Mouse (Mus musculus): ENCODE measurements around the gene Tex21. TPM values are rescaled to one million over a fixed set of nuclear protein-coding genes. Genes with fewer than 3 reads are reported as not detected.
"Not testable (repeated sequence)": the region's sequence is repeated elsewhere in the genome, so short reads cannot be mapped to it uniquely, and the experiment has no call there.

Gene Tex21
- polyA plus RNA-seq, 1 experiment from 2014 or later, result not detected

DNA sequence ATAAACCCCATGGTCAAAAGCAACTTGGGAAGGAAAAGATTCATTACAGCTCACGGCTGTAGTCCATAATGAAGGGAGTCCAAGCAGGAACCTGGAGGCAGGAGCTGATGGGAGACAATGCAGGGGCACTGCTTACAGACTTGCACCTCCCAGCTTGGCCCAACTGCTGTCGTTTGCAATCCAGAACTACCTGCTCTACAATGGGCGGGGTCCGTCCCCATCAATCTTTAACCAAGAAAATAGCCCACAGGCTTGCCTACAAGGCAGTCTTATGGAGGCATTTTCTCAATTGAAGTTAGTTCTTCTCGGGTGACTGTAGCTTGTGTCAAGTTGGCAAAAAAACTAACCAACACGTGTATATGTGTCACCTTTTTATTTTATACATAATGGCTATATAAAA, 66.1 kb downstream of the Tex21 start:
- H3K27me3 ChIP-seq (ENCODE audit: control insufficient read depth, insufficient read depth, low read length), result 0 out of 2 replicates have a peak, but pooled peaks cover 3% of the 10 kb centered on the region
- ATAC-seq (replicated peaks; ENCODE audit: extremely low read depth, insufficient read depth, low FRiP score), result no peak
- no peak overlapping the region for H3K9ac ChIP-seq (ENCODE audit: low read length)
- H3K27ac ChIP-seq (ENCODE audit: low read length), result no peak overlapping the region
- no peak overlapping the region for H3K4me3 ChIP-seq (ENCODE audit: low read length)
- H3K4me2 ChIP-seq (ENCODE audit: low read depth, low read length), result no peak overlapping the region
- no peaks in the 10 kb centered on the region for H3K36me3 ChIP-seq (ENCODE audit: control insufficient read depth, insufficient read depth)
- peaks cover 5% of the 10 kb centered on the region for H3K4me1 ChIP-seq (ENCODE audit: control insufficient read depth, insufficient read depth, low read length)
- no peaks in the 10 kb centered on the region for H3K9me3 ChIP-seq (replicated peaks; ENCODE audit: control insufficient read depth, low read length)
- WGBS, result 73% methylated on average over 6 of the region's 6 CpGs

DNA sequence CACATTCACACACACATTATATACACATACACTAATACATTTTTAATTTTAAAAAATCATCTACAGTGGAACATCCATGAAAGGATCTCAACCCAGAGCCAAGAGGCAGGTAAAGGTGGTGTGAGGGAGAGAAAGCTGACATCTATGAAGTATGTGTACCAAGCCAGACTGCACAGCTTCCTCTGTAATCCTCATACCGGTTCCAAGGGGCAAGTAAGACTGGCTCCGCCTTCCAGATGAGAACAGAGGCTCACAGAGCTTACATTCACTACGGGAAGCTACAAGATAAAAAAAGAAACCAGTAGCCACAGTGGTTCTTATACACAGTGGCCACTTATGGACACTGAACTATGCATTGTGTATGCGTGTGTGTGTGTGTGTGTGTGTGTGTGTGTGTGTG, 67.0 kb downstream of the Tex21 start:
- no peak for ATAC-seq (replicated peaks; ENCODE audit: extremely low read depth, insufficient read depth, low FRiP score)

DNA sequence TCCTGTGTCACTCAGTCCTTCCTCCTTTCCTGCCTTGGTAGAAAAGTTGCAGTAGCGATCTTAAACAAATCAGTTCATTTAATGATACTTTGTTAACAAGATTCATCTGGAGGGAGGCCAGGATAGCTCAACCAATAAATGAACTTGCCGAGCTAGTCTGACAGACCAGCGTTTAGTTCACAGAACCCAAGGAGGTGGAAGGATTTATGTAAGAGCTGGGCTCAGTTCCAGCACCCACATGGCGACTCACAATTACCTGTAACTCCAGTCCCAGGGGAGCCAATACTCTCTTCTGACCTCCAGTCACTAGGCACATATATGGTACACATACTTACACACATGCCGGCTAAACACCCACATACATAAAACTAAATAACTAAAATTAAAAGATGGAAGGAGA, 67.5 kb downstream of the Tex21 start:
- no peaks in the 10 kb centered on the region for H3K36me3 ChIP-seq (ENCODE audit: control insufficient read depth, insufficient read depth)
- WGBS, result 67% methylated on average over 5 of the region's 5 CpGs
- no peak overlapping the region for H3K4me2 ChIP-seq (ENCODE audit: low read depth, low read length)
- H3K4me1 ChIP-seq (ENCODE audit: control insufficient read depth, insufficient read depth, low read length), result peaks cover 5% of the 10 kb centered on the region
- no peak overlapping the region for H3K4me3 ChIP-seq (ENCODE audit: low read length)
- no peaks in the 10 kb centered on the region for H3K9me3 ChIP-seq (replicated peaks; ENCODE audit: control insufficient read depth, low read length)
- no peak for ATAC-seq (replicated peaks; ENCODE audit: extremely low read depth, insufficient read depth, low FRiP score)
- no peak overlapping the region for H3K9ac ChIP-seq (ENCODE audit: low read length)
- peaks cover 3% of the 10 kb centered on the region; the same call in 1 of the 2 replicates for H3K27me3 ChIP-seq (ENCODE audit: control insufficient read depth, insufficient read depth, low read length)
- no peak overlapping the region for H3K27ac ChIP-seq (ENCODE audit: low read length)

More for the DNA sequence above, 67.0 kb downstream of the Tex21 start:
- H3K27me3 ChIP-seq (ENCODE audit: control insufficient read depth, insufficient read depth, low read length), result peaks cover 3% of the 10 kb centered on the region; the same call in 1 of the 2 replicates
- H3K9me3 ChIP-seq (replicated peaks; ENCODE audit: control insufficient read depth, low read length), result no peaks in the 10 kb centered on the region
- no peak overlapping the region for H3K27ac ChIP-seq (ENCODE audit: low read length)
- no peak overlapping the region for H3K4me2 ChIP-seq (ENCODE audit: low read depth, low read length)
- peaks cover 5% of the 10 kb centered on the region for H3K4me1 ChIP-seq (ENCODE audit: control insufficient read depth, insufficient read depth, low read length)
- 48% methylated on average over 4 of the region's 4 CpGs for WGBS
- no peaks in the 10 kb centered on the region for H3K36me3 ChIP-seq (ENCODE audit: control insufficient read depth, insufficient read depth)
- H3K9ac ChIP-seq (ENCODE audit: low read length), result no peak overlapping the region
- H3K4me3 ChIP-seq (ENCODE audit: low read length), result no peak overlapping the region

DNA sequence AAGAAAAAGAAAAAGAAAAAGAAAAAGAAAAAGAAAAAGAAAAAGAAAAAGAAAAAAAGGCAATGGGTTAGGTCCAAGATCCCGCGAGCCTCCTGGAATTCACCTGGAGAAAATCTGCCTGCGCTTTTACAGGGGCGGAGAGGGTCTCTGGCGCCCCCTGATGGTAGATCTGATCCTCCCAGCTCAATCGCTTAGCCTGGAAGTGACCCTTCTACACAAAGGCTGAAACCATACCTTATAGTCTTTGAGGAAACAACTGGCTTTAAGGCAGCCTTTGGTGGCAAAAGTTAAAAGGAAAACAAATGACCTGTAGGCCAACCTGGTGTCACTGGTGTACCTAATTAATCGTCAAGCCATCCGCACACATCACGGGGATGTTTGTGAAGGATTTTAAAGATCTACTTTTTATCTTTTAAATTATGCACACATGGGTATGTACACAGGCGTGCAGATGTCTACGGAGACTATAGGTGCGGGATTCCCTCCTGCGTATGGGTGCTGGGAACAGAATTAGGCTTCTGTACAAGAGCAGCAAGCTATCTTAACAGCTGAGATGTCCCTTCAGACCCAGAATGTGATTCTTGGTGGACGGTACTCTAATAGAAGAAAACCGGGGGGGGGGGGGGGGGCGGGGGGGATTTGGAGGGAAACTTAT, 68.6 kb downstream of the Tex21 start:
- ATAC-seq (replicated peaks; ENCODE audit: extremely low read depth, insufficient read depth, low FRiP score), result 0 out of 2 replicates have a peak, but pooled peaks have one; percentile 37
- WGBS, result 34% methylated on average over 16 of the region's 16 CpGs

DNA sequence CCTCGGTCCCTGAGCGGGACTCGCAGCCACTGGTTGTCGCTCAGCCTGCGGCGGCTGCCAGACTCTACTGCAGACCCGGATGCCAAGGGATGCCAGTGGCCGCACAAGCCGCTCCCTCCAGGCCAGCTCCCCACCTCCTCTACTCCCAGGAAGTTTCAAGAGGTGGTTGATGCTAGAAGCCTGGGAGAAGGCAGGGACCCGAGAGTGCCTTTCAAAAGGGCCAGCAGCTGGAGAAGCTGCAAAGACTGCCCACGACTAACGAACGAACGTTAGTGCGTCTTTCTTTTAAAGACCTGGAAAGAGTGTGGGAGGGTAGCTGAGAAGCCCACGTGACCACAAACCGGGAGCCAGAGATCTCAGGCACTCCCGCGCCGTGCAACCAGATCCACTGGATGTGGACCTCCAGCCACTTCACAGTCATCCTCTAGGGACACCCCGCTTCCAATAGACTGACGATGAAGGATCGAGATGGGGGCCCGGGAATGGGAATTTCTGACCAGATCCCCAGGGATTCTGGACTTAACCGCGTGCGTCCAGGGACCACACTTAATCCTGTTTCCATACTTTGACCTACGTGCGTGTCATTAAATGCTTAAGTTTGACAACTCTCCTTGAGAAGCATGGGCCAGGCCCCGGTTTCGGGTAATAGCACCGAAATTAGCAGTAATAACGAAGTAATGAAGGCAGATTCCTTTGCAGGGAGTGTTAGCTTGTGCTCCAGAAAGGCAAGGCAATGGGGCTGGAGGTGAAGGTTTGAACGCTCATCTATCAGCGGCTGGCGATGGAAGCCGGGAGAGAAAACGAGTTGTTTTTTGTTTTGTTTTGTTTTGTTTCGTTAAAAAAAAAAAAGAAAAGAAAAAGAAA, 69.3 kb downstream of the Tex21 start, which contains the start of gene Esr2:
Gene Esr2 (minus strand): TSS at position 260 of the 864 bp plus-strand sequence.
- ATAC-seq (replicated peaks; ENCODE audit: extremely low read depth, insufficient read depth, low FRiP score), result peak; percentile 65; the same call in 1 of the 2 replicates
- Histone ChIP-seq H3K4me1 (ENCODE audit: control insufficient read depth, insufficient read depth, low read length) (peaks cover 5% of the 10 kb centered on the region), H3K27me3 (ENCODE audit: control insufficient read depth, insufficient read depth, low read length) (peaks cover 3% of the 10 kb centered on the region; the same call in 1 of the 2 replicates), H3K27ac (ENCODE audit: low read length) (no peak within 1 kb of the TSS), H3K4me2 (ENCODE audit: low read depth, low read length) (peak within 1 kb of the TSS; percentile 97), H3K9ac (ENCODE audit: low read length) (peak within 1 kb of the TSS; percentile 67), H3K9me3 (replicated peaks; ENCODE audit: control insufficient read depth, low read length) (no peaks in the 10 kb centered on the region), H3K4me3 (ENCODE audit: low read length) (peak within 1 kb of the TSS; percentile 59), H3K36me3 (ENCODE audit: control insufficient read depth, insufficient read depth) (no peaks in the 10 kb centered on the region)
- under 1% methylated on average over 39 of the region's 39 CpGs for WGBS

More for the DNA sequence above, 68.6 kb downstream of the Tex21 start:
- Histone ChIP-seq H3K27me3 (ENCODE audit: control insufficient read depth, insufficient read depth, low read length) (peaks cover 3% of the 10 kb centered on the region; the same call in 1 of the 2 replicates), H3K9ac (ENCODE audit: low read length) (no peak overlapping the region), H3K36me3 (ENCODE audit: control insufficient read depth, insufficient read depth) (no peaks in the 10 kb centered on the region), H3K4me3 (ENCODE audit: low read length) (peak overlapping the region; percentile 59), H3K4me1 (ENCODE audit: control insufficient read depth, insufficient read depth, low read length) (peaks cover 5% of the 10 kb centered on the region), H3K27ac (ENCODE audit: low read length) (no peak overlapping the region), H3K9me3 (replicated peaks; ENCODE audit: control insufficient read depth, low read length) (no peaks in the 10 kb centered on the region), H3K4me2 (ENCODE audit: low read depth, low read length) (peak overlapping the region; percentile 97)

DNA sequence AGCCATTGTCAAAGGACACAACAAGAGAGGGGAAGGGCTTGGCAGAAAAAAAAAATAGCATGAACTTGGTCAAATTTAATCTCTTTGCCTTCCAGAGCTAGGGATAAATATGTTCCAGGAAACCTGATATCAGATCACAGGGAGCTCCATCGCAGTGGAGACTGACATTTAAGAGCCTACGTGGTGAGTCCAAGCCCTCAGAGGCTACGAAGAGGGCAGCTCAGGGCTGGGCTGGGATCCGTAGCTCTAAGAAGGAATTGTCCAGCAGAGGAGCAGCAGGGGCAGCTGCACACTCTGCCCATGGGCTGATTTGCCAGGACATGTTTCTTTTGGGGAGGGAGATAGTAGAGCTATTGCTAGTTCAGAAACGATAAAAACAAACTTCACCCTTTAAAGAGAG, 80.9 kb downstream of the Tex21 start:
- H3K4me3 ChIP-seq (ENCODE audit: low read length), result no peak overlapping the region
- no peaks in the 10 kb centered on the region for H3K4me1 ChIP-seq (ENCODE audit: control insufficient read depth, insufficient read depth, low read length)
- no peaks in the 10 kb centered on the region for H3K27me3 ChIP-seq (ENCODE audit: control insufficient read depth, insufficient read depth, low read length)
- H3K9ac ChIP-seq (ENCODE audit: low read length), result no peak overlapping the region
- WGBS, result 48% methylated on average over 5 of the region's 5 CpGs
- ATAC-seq (replicated peaks; ENCODE audit: extremely low read depth, insufficient read depth, low FRiP score), result no peak
- H3K4me2 ChIP-seq (ENCODE audit: low read depth, low read length), result no peak overlapping the region
- H3K27ac ChIP-seq (ENCODE audit: low read length), result no peak overlapping the region
- no peaks in the 10 kb centered on the region for H3K36me3 ChIP-seq (ENCODE audit: control insufficient read depth, insufficient read depth)
- H3K9me3 ChIP-seq (replicated peaks; ENCODE audit: control insufficient read depth, low read length), result no peaks in the 10 kb centered on the region

DNA sequence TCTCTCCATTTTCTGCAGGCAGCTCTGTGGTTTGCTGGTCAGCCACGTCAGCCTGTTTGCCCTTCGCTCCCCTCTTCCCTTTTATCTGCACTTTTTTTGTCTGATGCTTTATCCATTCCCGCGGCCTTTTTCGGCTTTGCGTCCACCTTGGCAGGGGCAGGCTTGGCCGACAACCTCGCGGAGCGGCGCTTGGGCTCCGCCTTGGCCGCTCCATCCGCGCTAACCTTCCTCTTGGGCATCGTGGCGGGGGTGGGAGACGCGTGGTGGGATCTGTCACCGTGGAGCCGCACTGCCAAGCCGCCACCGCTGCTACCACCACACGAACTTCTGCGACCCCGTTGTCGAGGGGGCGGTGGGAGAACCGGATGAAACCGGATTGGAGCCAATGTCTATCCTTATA, 94.2 kb downstream of the Tex21 start:
- H3K36me3 ChIP-seq (ENCODE audit: control insufficient read depth, insufficient read depth); ATAC-seq (replicated peaks; ENCODE audit: extremely low read depth, insufficient read depth, low FRiP score); H3K9me3 ChIP-seq (replicated peaks; ENCODE audit: control insufficient read depth, low read length); H3K27ac ChIP-seq (ENCODE audit: low read length); H3K27me3 ChIP-seq (ENCODE audit: control insufficient read depth, insufficient read depth, low read length); H3K4me1 ChIP-seq (ENCODE audit: control insufficient read depth, insufficient read depth, low read length): not testable (repeated sequence)
- Histone ChIP-seq H3K4me3 (ENCODE audit: low read length) (peak overlapping the region; percentile 48), H3K9ac (ENCODE audit: low read length) (peak overlapping the region; percentile 50; the same call in 1 of the 2 replicates), H3K4me2 (ENCODE audit: low read depth, low read length) (peak overlapping the region; percentile 77)
- WGBS, result 8% methylated on average over 30 of the region's 30 CpGs

All from heart, embryonic 16.5 days (tissue).